Mouse (Mus musculus): ENCODE measurements around the gene Rassf6.

Rassf6 gene

GRCm38 (mm10) chr5:90640286-90641217 is at the start of gene Rassf6:
TSS of gene Rassf6 (minus strand) at chr5:90640657.
- in situ Hi-C loops (cut with MboI; ENCODE audit: unreplicated experiment in 2 of 2) = no loop called here

GRCm38 (mm10) chr5:90689426-90690128 is 49.1 kb upstream of the Rassf6 start:
- in situ Hi-C loops (cut with MboI; ENCODE audit: unreplicated experiment in 2 of 2) = no loop called here

- in situ Hi-C loops (cut with MboI; ENCODE audit: unreplicated experiment in 2 of 2) = no loop called here
Observed at GRCm38 (mm10) chr5:90687913-90688312, 47.5 kb upstream of the Rassf6 start.

- in situ Hi-C loops (cut with MboI; ENCODE audit: unreplicated experiment in 2 of 2) = no loop called here
Observed at GRCm38 (mm10) chr5:90684994-90685393, 44.5 kb upstream of the Rassf6 start.

GRCm38 (mm10) chr5:90681842-90682241 is 41.4 kb upstream of the Rassf6 start:
- in situ Hi-C loops (cut with MboI; ENCODE audit: unreplicated experiment in 2 of 2) = no loop called here

- in situ Hi-C loops (cut with MboI; ENCODE audit: unreplicated experiment in 2 of 2) = no loop called here
Observed at GRCm38 (mm10) chr5:90677560-90677959, 37.1 kb upstream of the Rassf6 start.

- in situ Hi-C loops (cut with MboI; ENCODE audit: unreplicated experiment in 2 of 2) = loop anchor here (5.0 to 25.0 kb wide), 6 partner anchors 125 to 1725 kb away; partner anchors contain the start of genes Cxcl15 (in 1 of the 2) and Cxcl3 (in 1 of the 2)
Observed at GRCm38 (mm10) chr5:90661852-90662251, 21.4 kb upstream of the Rassf6 start.

GRCm38 (mm10) chr5:90661436-90661835 is 21.0 kb upstream of the Rassf6 start:
- in situ Hi-C loops (cut with MboI; ENCODE audit: unreplicated experiment in 2 of 2) = loop anchor here (5.0 to 25.0 kb wide), 6 partner anchors 126 to 1726 kb away; partner anchors contain the start of genes Cxcl15 (in 1 of the 2) and Cxcl3 (in 1 of the 2)

GRCm38 (mm10) chr5:90660411-90660810 is 20.0 kb upstream of the Rassf6 start:
- in situ Hi-C loops (cut with MboI; ENCODE audit: unreplicated experiment in 2 of 2) = loop anchor here (5.0 to 25.0 kb wide), 6 partner anchors 127 to 1727 kb away; partner anchors contain the start of genes Cxcl15 (in 1 of the 2) and Cxcl3 (in 1 of the 2)

GRCm38 (mm10) chr5:90656681-90657080 is 16.2 kb upstream of the Rassf6 start:
- in situ Hi-C loops (cut with MboI; ENCODE audit: unreplicated experiment in 2 of 2) = loop anchor here (10.0 to 25.0 kb wide), 4 partner anchors 462 to 1731 kb away; no protein-coding TSS in a partner anchor

- in situ Hi-C loops (cut with MboI; ENCODE audit: unreplicated experiment in 2 of 2) = loop anchor here (10.0 to 25.0 kb wide), 4 partner anchors 461 to 1731 kb away; no protein-coding TSS in a partner anchor
Observed at GRCm38 (mm10) chr5:90655891-90656290, 15.4 kb upstream of the Rassf6 start.

- in situ Hi-C loops (cut with MboI; ENCODE audit: unreplicated experiment in 2 of 2) = loop anchor here (10.0 to 25.0 kb wide), 4 partner anchors 460 to 1733 kb away; no protein-coding TSS in a partner anchor
Observed at GRCm38 (mm10) chr5:90654798-90655197, 14.3 kb upstream of the Rassf6 start.

- in situ Hi-C loops (cut with MboI; ENCODE audit: unreplicated experiment in 2 of 2) = loop anchor here (10.0 to 25.0 kb wide), 4 partner anchors 458 to 1735 kb away; no protein-coding TSS in a partner anchor
Observed at GRCm38 (mm10) chr5:90652724-90653123, 12.3 kb upstream of the Rassf6 start.

GRCm38 (mm10) chr5:90650466-90651150 is 10.2 kb upstream of the Rassf6 start:
- in situ Hi-C loops (cut with MboI; ENCODE audit: unreplicated experiment in 2 of 2) = loop anchor here (10.0 to 25.0 kb wide), 4 partner anchors 456 to 1737 kb away; no protein-coding TSS in a partner anchor

GRCm38 (mm10) chr5:90647473-90647872 is 7.0 kb upstream of the Rassf6 start:
- in situ Hi-C loops (cut with MboI; ENCODE audit: unreplicated experiment in 2 of 2) = no loop called here

GRCm38 (mm10) chr5:90646398-90646797 is 5.9 kb upstream of the Rassf6 start:
- in situ Hi-C loops (cut with MboI; ENCODE audit: unreplicated experiment in 2 of 2) = no loop called here

GRCm38 (mm10) chr5:90645579-90645978 is 5.1 kb upstream of the Rassf6 start:
- in situ Hi-C loops (cut with MboI; ENCODE audit: unreplicated experiment in 2 of 2) = no loop called here

- in situ Hi-C loops (cut with MboI; ENCODE audit: unreplicated experiment in 2 of 2) = no loop called here
Observed at GRCm38 (mm10) chr5:90641218-90641610, 757 bp upstream of the Rassf6 start.

GRCm38 (mm10) chr5:90634885-90635284 is 5.6 kb downstream of the Rassf6 start:
- in situ Hi-C loops (cut with MboI; ENCODE audit: unreplicated experiment in 2 of 2) = no loop called here

- in situ Hi-C loops (cut with MboI; ENCODE audit: unreplicated experiment in 2 of 2) = no loop called here
Observed at GRCm38 (mm10) chr5:90628530-90628929, 11.9 kb downstream of the Rassf6 start.

Measured in v-Abl transformed pro-B cells (cell line).